8 mouse cellular contexts compared by ENCODE assay signal in the genomic region with DNA sequence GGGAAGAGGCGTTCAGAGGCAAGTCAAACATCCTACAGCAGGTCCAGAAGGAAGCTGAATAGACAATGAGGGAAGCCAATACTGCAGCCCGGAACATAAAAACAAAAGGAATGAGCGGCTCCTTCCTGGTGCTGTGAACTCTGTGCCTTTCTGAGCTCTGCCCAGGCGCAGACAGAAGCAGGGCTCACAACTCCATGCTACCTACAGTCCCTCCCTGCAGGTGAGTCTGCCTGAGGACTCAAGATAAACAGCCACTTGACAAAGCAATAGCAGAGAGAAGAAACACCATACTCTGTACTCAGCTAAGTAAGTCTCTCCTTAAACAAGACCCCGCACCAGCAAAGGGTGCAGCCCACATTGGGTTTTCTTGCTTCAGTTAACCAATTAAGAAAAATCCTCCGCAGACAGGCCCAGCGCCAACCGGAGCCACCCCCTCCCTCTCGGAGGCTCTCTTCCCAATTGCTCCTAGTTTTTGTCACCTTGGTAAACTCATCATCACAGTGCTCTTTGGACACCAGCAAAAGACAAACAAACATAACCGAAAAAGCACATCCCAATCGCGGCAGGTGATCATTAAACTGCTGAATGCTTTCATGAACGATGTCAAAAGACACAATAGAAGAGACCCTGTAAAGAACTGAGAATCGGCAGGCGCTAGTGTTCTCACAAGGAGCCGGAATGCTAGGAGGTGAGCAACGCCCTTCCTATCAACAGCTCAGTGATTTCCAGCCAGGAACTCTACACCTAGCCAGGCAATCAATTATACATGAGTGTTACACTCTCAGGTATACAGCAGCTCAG. TPM values are rescaled to one million over a fixed set of nuclear protein-coding genes. Genes with fewer than 3 reads are reported as not detected.
DNase-seq lines count a peak whose midpoint lies in the region; ATAC-seq and TF ChIP-seq lines count a peak whose summit lies in the region.

No protein-coding gene starts in this region.

- peak overlapping the region; percentile 25 for H3K4me3 ChIP-seq in kidney, embryonic 16.5 days (ENCODE audit: low read length)
- no peak overlapping the region for H3K4me3 ChIP-seq in embryonic facial prominence, embryonic 12.5 days
- H3K4me3 ChIP-seq in hindbrain, embryonic 16.5 days (ENCODE audit: low read length) = peak overlapping the region; percentile 33
- H3K4me3 ChIP-seq in neural tube, embryonic 12.5 days = 0 out of 2 replicates have a peak overlapping the region, but pooled peaks have one; percentile 5
- no peak overlapping the region for H3K4me3 ChIP-seq in lung, postnatal 0 days (ENCODE audit: low read depth, low read length)

- no peak for ATAC-seq in kidney, embryonic 16.5 days (ENCODE audit: low FRiP score, low TSS enrichment)
- no peak for ATAC-seq in embryonic facial prominence, embryonic 12.5 days (ENCODE audit: insufficient number of reproducible peaks, insufficient read depth, low FRiP score, low TSS enrichment)
- peak; percentile 74 for ATAC-seq in hindbrain, embryonic 16.5 days
- 0 out of 2 replicates have a peak, but pooled peaks have one; percentile 26 for ATAC-seq in neural tube, embryonic 12.5 days (ENCODE audit: low FRiP score, low read depth)
- ATAC-seq in lung, postnatal 0 days = no peak

- WGBS in kidney, embryonic 16.5 days = 10% methylated on average over 17 of the region's 17 CpGs
- 12% methylated on average over 17 of the region's 17 CpGs for WGBS in embryonic facial prominence, embryonic 12.5 days
- 4% methylated on average over 17 of the region's 17 CpGs for WGBS in hindbrain, embryonic 16.5 days
- 4% methylated on average over 17 of the region's 17 CpGs for WGBS in neural tube, embryonic 12.5 days
- WGBS in lung, postnatal 0 days = 29% methylated on average over 17 of the region's 17 CpGs

- no peak for TF ChIP-seq CTCF in lung, postnatal 0 days (IDR thresholded peaks at IDR 0.05)

- peak overlapping the region; percentile 48 for H3K9ac ChIP-seq in kidney, embryonic 16.5 days (replicated peaks; ENCODE audit: low read length)
- H3K9ac ChIP-seq in embryonic facial prominence, embryonic 12.5 days = no peak overlapping the region
- H3K9ac ChIP-seq in hindbrain, embryonic 16.5 days (ENCODE audit: low read depth, low read length) = peak overlapping the region; percentile 52
- no peak overlapping the region for H3K9ac ChIP-seq in neural tube, embryonic 12.5 days
- no peak overlapping the region for H3K9ac ChIP-seq in lung, postnatal 0 days (replicated peaks; ENCODE audit: low read depth)

- H3K36me3 ChIP-seq in kidney, embryonic 16.5 days (ENCODE audit: insufficient read depth, low read length) = no peaks in the 10 kb centered on the region
- 0 out of 2 replicates have a peak, but pooled peaks cover 4% of the 10 kb centered on the region for H3K36me3 ChIP-seq in embryonic facial prominence, embryonic 12.5 days
- H3K36me3 ChIP-seq in hindbrain, embryonic 16.5 days (ENCODE audit: control insufficient read depth, insufficient read depth, low read length) = no peaks in the 10 kb centered on the region
- no peaks in the 10 kb centered on the region for H3K36me3 ChIP-seq in neural tube, embryonic 12.5 days
- no peaks in the 10 kb centered on the region for H3K36me3 ChIP-seq in lung, postnatal 0 days (ENCODE audit: insufficient read depth, low read length)

- no peak for TF ChIP-seq EP300 in lung, postnatal 0 days (IDR thresholded peaks at IDR 0.05)

- DNase-seq in kidney, adult 18-20 months = no peak
- no peak for DNase-seq in lung, postnatal 0 days (ENCODE audit: low spot score)
- no peak for DNase-seq in T-cell, adult 2 months (ENCODE audit: low spot score)
- DNase-seq in spleen, adult 18-20 months = no peak

- H3K4me1 ChIP-seq in kidney, embryonic 16.5 days (ENCODE audit: insufficient read depth, low read length) = peaks cover 72% of the 10 kb centered on the region
- peaks cover 27% of the 10 kb centered on the region for H3K4me1 ChIP-seq in embryonic facial prominence, embryonic 12.5 days
- peaks cover 23% of the 10 kb centered on the region for H3K4me1 ChIP-seq in hindbrain, embryonic 16.5 days (ENCODE audit: control insufficient read depth, insufficient read depth, low read depth, low read length)
- H3K4me1 ChIP-seq in neural tube, embryonic 12.5 days = peaks cover 14% of the 10 kb centered on the region
- peaks cover 28% of the 10 kb centered on the region; the same call in 1 of the 2 replicates for H3K4me1 ChIP-seq in lung, postnatal 0 days (ENCODE audit: insufficient read depth, low read depth, low read length)

- no peaks in the 10 kb centered on the region for H3K9me3 ChIP-seq in kidney, embryonic 16.5 days (ENCODE audit: low read length)
- no peaks in the 10 kb centered on the region for H3K9me3 ChIP-seq in embryonic facial prominence, embryonic 12.5 days
- H3K9me3 ChIP-seq in hindbrain, embryonic 16.5 days (ENCODE audit: control insufficient read depth, low read length) = no peaks in the 10 kb centered on the region
- H3K9me3 ChIP-seq in neural tube, embryonic 12.5 days = no peaks in the 10 kb centered on the region
- H3K9me3 ChIP-seq in lung, postnatal 0 days (ENCODE audit: low read length) = no peaks in the 10 kb centered on the region

- peak overlapping the region; percentile 45 for H3K27ac ChIP-seq in kidney, embryonic 16.5 days (ENCODE audit: low read length)
- H3K27ac ChIP-seq in embryonic facial prominence, embryonic 12.5 days = no peak overlapping the region
- H3K27ac ChIP-seq in hindbrain, embryonic 16.5 days (ENCODE audit: low read depth, low read length) = peak overlapping the region; percentile 52
- H3K27ac ChIP-seq in neural tube, embryonic 12.5 days = no peak overlapping the region
- no peak overlapping the region for H3K27ac ChIP-seq in lung, postnatal 0 days (ENCODE audit: low read length)

- no peaks in the 10 kb centered on the region for H3K27me3 ChIP-seq in kidney, embryonic 16.5 days (ENCODE audit: insufficient read depth, low read length)
- no peaks in the 10 kb centered on the region for H3K27me3 ChIP-seq in embryonic facial prominence, embryonic 12.5 days
- H3K27me3 ChIP-seq in hindbrain, embryonic 16.5 days (replicated peaks; ENCODE audit: control insufficient read depth, insufficient read depth, low read length) = no peaks in the 10 kb centered on the region
- no peaks in the 10 kb centered on the region for H3K27me3 ChIP-seq in neural tube, embryonic 12.5 days (replicated peaks)
- H3K27me3 ChIP-seq in lung, postnatal 0 days (replicated peaks; ENCODE audit: insufficient read depth, low read length) = no peaks in the 10 kb centered on the region

- peak overlapping the region; percentile 52 for H3K4me2 ChIP-seq in kidney, embryonic 16.5 days (replicated peaks; ENCODE audit: low read depth, low read length)
- H3K4me2 ChIP-seq in embryonic facial prominence, embryonic 12.5 days (replicated peaks) = peak overlapping the region; percentile 26
- peak overlapping the region; percentile 62 for H3K4me2 ChIP-seq in hindbrain, embryonic 16.5 days (ENCODE audit: low read length)
- peak overlapping the region; percentile 45 for H3K4me2 ChIP-seq in neural tube, embryonic 12.5 days (replicated peaks)
- no peak overlapping the region; the same call in 1 of the 2 replicates for H3K4me2 ChIP-seq in lung, postnatal 0 days (replicated peaks; ENCODE audit: low read depth, low read length)

RNA-seq across cellular contexts. Expression of gene Sgms1, which starts 45.4 kb away (rescaled TPM):
- polyA plus RNA-seq in kidney, embryonic 16.5 days (2015; fragmentation: Nextera tagmentation; extraction: Ambion mirVana) = 59.5 and 65.5 TPM in 2 replicates
- polyA plus RNA-seq in embryonic facial prominence, embryonic 12.5 days (2016; fragmentation: Nextera tagmentation; extraction: Ambion mirVana) = 27.0 and 28.9 TPM in 2 replicates
- polyA plus RNA-seq in hindbrain, embryonic 16.5 days (2015; fragmentation: Nextera tagmentation; extraction: Ambion mirVana) = 21.7 and 22.9 TPM in 2 replicates
- polyA plus RNA-seq in neural tube, embryonic 12.5 days (2016; fragmentation: Nextera tagmentation; extraction: Ambion mirVana) = 17.2 and 17.7 TPM in 2 replicates
- polyA plus RNA-seq in lung, postnatal 0 days (2015; fragmentation: Nextera tagmentation; extraction: Ambion mirVana) = 59.3 and 74.9 TPM in 2 replicates

Comparison
In these comparisons a context has a peak if more than half of its experiments do, and no peak if none do; other contexts are left out.
1. ATAC-seq: peak in hindbrain, embryonic 16.5 days (single experiment) and neural tube, embryonic 12.5 days (single experiment); none in kidney, embryonic 16.5 days (single experiment), embryonic facial prominence, embryonic 12.5 days (single experiment) and lung, postnatal 0 days (single experiment).
2. H3K27ac ChIP-seq: peak in kidney, embryonic 16.5 days (single experiment) and hindbrain, embryonic 16.5 days (single experiment); none in embryonic facial prominence, embryonic 12.5 days (single experiment), neural tube, embryonic 12.5 days (single experiment) and lung, postnatal 0 days (single experiment).
3. H3K4me3 ChIP-seq: peak in kidney, embryonic 16.5 days (single experiment), hindbrain, embryonic 16.5 days (single experiment) and neural tube, embryonic 12.5 days (single experiment); none in embryonic facial prominence, embryonic 12.5 days (single experiment) and lung, postnatal 0 days (single experiment).
4. H3K9ac ChIP-seq: peak in kidney, embryonic 16.5 days (single experiment) and hindbrain, embryonic 16.5 days (single experiment); none in embryonic facial prominence, embryonic 12.5 days (single experiment), neural tube, embryonic 12.5 days (single experiment) and lung, postnatal 0 days (single experiment).